Mouse (Mus musculus) stomach, embryonic 14.5 days (tissue): ENCODE data around the gene Mrpl12. TPM values are rescaled to one million over a fixed set of nuclear protein-coding genes. Genes with fewer than 3 reads are reported as not detected.

ENCODE experiments used
- ATAC-seq: fragments of 200-750 bp; cut with Nextera tagmentation; 2 replicates; pipeline ENCODE4 v1.8.0; 2017; ENCODE audit warnings: low read depth, moderate TSS enrichment; ENCODE audit not compliant: insufficient number of reproducible peaks, insufficient read depth, low FRiP score
- H3K27ac ChIP-seq: fragments of 300-500 bp; sonication (generic); 2 replicates; pipeline ENCODE4 v1.5.1; 2014; ENCODE audit warnings: mild to moderate bottlenecking, low read length, moderate library complexity, mixed read lengths
- H3K27me3 ChIP-seq: fragments of 300-500 bp; sonication (generic); 2 replicates; pipeline ENCODE4 v1.6.1; 2014; ENCODE audit warnings: low read length, control low read depth, mixed read lengths; ENCODE audit not compliant: control insufficient read depth, insufficient read depth
- H3K36me3 ChIP-seq: fragments of 300-500 bp; sonication (generic); 2 replicates; pipeline ENCODE4 v1.6.1; 2014; ENCODE audit warnings: mild to moderate bottlenecking, control low read depth, low read length, moderate library complexity, mixed read lengths; ENCODE audit not compliant: control insufficient read depth, insufficient read depth
- H3K4me1 ChIP-seq: fragments of 300-500 bp; sonication (generic); 2 replicates; pipeline ENCODE4 v1.6.1; 2014; ENCODE audit warnings: low read length, control low read depth, mixed read lengths; ENCODE audit not compliant: control insufficient read depth, insufficient read depth
- H3K4me2 ChIP-seq: fragments of 300-500 bp; sonication (generic); replicated peaks from 2 replicates; pipeline ENCODE4 v1.6.1; 2014; ENCODE audit warnings: low read depth, low read length, control low read depth
- H3K4me3 ChIP-seq: fragments of 300-500 bp; sonication (generic); 2 replicates; pipeline ENCODE4 v1.5.1; 2014; ENCODE audit warnings: low read depth, low read length, control low read depth
- H3K9ac ChIP-seq: fragments of 300-500 bp; sonication (generic); replicated peaks from 2 replicates; pipeline ENCODE4 v1.6.1; 2014; ENCODE audit warnings: low read depth, mild to moderate bottlenecking, control low read depth, low read length, moderate library complexity, mixed read lengths
- H3K9me3 ChIP-seq: fragments of 300-500 bp; sonication (generic); 2 replicates; pipeline ENCODE4 v1.6.1; 2016; ENCODE audit warnings: low read depth, low read length, control low read depth; ENCODE audit not compliant: control insufficient read depth
- WGBS: fragments of 180-500 bp; shearing (Covaris S2); extraction: QIAGEN DNeasy Blood & Tissue Kit; methylation state at CpG from one replicate; pipeline ENCODE4 v1.1.7; 2014; 5-methylcytosine and 5-hydroxymethylcytosine counted together
- polyA plus RNA-seq: library from polyadenylated mRNA; unstranded; fragments of >200 nt; fragmentation: Nextera tagmentation; extraction: Ambion mirVana; gene quantifications from 2 replicates; pipeline ENCODE4 v1.2.1, GENCODE M21; 2014

Gene Mrpl12
- polyA plus RNA-seq, 1 experiment from 2014 or later = 153 TPM

GRCm38 (mm10) chr11:120518027-120518426 lies 33.6 kb downstream of the Mrpl12 start:
- Histone ChIP-seq H3K27me3 (no peaks in the 10 kb centered on the region), H3K4me2 (no peak overlapping the region), H3K36me3 (no peaks in the 10 kb centered on the region), H3K9me3 (no peaks in the 10 kb centered on the region), H3K4me3 (no peak overlapping the region), H3K9ac (no peak overlapping the region), H3K27ac (no peak overlapping the region), H3K4me1 (0 out of 2 replicates have a peak, but pooled peaks cover 11% of the 10 kb centered on the region)
- WGBS = 62% methylated on average over 6 of the region's 6 CpGs
- no peak for ATAC-seq

GRCm38 (mm10) chr11:120518558-120518957 lies 34.1 kb downstream of the Mrpl12 start:
- no peaks in the 10 kb centered on the region for H3K27me3 ChIP-seq
- no peak overlapping the region for H3K4me2 ChIP-seq
- no peak; the same call in 1 of the 2 replicates for ATAC-seq
- H3K9me3 ChIP-seq = no peaks in the 10 kb centered on the region
- no peak overlapping the region for H3K27ac ChIP-seq
- 0 out of 2 replicates have a peak, but pooled peaks cover 11% of the 10 kb centered on the region for H3K4me1 ChIP-seq
- no peaks in the 10 kb centered on the region for H3K36me3 ChIP-seq
- no peak overlapping the region for H3K9ac ChIP-seq
- H3K4me3 ChIP-seq = no peak overlapping the region
- 51% methylated on average over 6 of the region's 6 CpGs for WGBS

DNA sequence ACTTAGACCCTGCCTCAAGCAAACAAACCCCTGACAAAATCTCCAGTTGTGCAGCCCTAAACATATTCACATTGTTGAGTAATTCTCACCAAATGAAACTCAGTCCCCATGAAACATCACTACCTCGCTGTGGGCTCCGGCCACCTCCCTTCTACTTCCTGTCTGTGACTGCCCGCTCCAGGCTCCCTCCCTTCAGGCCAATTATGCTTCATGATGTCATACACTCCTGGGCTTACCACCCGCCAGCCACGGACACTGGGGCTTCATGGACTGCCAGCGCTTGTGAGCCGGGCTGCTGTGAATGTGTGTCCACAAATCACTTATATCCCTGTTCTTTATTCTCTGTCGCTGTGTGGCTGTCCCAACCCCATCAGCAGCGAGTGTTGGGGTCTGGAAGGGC lies 35.3 kb downstream of the Mrpl12 start:
- ATAC-seq = peak; percentile 34; the same call in 1 of the 2 replicates
- H3K4me2 ChIP-seq = 0 out of 2 replicates have a peak overlapping the region, but pooled peaks have one; percentile 10
- H3K9ac ChIP-seq = no peak overlapping the region

DNA sequence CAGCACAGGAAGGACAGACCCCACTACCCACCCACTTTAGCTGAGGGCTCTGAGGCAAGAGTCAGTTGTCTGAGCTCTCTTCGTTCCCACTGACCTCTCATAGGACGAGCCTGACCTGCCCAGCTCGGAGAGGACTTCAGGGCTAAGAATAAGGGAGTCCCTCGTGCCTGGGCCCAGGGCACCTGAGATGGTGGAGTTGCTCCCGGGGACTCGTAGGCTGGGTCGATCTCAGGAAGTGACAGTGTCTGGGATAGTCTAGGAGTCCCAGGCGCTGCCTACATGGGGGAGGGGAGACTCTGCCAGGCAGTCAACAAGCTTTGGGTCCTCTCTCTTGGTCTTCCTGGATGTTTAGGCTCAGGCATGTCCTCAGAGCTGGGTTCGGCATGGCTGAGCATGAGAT lies 36.1 kb downstream of the Mrpl12 start:
- no peak overlapping the region for H3K4me2 ChIP-seq
- 69% methylated on average over 9 of the region's 9 CpGs for WGBS
- H3K9me3 ChIP-seq = no peaks in the 10 kb centered on the region
- 0 out of 2 replicates have a peak, but pooled peaks cover 11% of the 10 kb centered on the region for H3K4me1 ChIP-seq
- no peak overlapping the region for H3K9ac ChIP-seq
- no peak overlapping the region for H3K27ac ChIP-seq
- H3K4me3 ChIP-seq = no peak overlapping the region
- ATAC-seq = no peak
- H3K27me3 ChIP-seq = no peaks in the 10 kb centered on the region
- no peaks in the 10 kb centered on the region for H3K36me3 ChIP-seq

More for the DNA sequence above, 35.3 kb downstream of the Mrpl12 start:
- Histone ChIP-seq H3K4me1 (0 out of 2 replicates have a peak, but pooled peaks cover 11% of the 10 kb centered on the region), H3K36me3 (no peaks in the 10 kb centered on the region), H3K27me3 (no peaks in the 10 kb centered on the region), H3K4me3 (no peak overlapping the region), H3K9me3 (no peaks in the 10 kb centered on the region), H3K27ac (no peak overlapping the region)
- WGBS = 39% methylated on average over 9 of the region's 9 CpGs

- no peak overlapping the region for H3K4me3 ChIP-seq
- no peak overlapping the region for H3K9ac ChIP-seq
- H3K4me2 ChIP-seq = no peak overlapping the region
- peak overlapping the region; percentile 33; the same call in 1 of the 2 replicates for H3K27ac ChIP-seq
- ATAC-seq = no peak; the same call in 1 of the 2 replicates
- no peaks in the 10 kb centered on the region for H3K27me3 ChIP-seq
- H3K4me1 ChIP-seq = 0 out of 2 replicates have a peak, but pooled peaks cover 11% of the 10 kb centered on the region
- H3K36me3 ChIP-seq = no peaks in the 10 kb centered on the region
- H3K9me3 ChIP-seq = no peaks in the 10 kb centered on the region
- WGBS = 67% methylated on average over 5 of the region's 5 CpGs
These were observed 36.6 kb downstream of the Mrpl12 start for GRCm38 (mm10) chr11:120520967-120521540.

DNA sequence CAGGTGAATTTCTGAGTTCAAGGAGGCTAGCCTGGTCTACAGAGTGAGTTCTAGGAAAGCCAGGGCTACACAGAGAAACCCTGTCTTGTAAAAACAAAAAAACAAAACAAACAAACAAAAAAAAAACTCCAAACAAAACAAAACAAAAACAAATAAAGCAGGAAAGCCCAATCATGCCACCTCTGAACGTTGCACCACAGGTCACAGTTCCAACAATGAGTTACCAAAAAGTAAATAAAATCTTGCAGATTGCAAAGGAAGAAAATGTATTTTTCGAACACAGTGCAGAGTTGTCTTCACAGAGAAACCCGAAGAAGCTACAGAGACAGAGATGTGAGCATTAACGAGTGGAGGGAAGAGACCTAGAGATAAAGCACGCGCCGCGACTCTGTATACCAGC lies 38.2 kb downstream of the Mrpl12 start:
- Histone ChIP-seq H3K4me2 (no peak overlapping the region), H3K9ac (no peak overlapping the region), H3K36me3 (no peaks in the 10 kb centered on the region), H3K27ac (no peak overlapping the region), H3K4me3 (no peak overlapping the region), H3K27me3 (no peaks in the 10 kb centered on the region), H3K9me3 (no peaks in the 10 kb centered on the region), H3K4me1 (0 out of 2 replicates have a peak, but pooled peaks cover 11% of the 10 kb centered on the region)
- no peak for ATAC-seq
- 83% methylated on average over 8 of the region's 8 CpGs for WGBS

GRCm38 (mm10) chr11:120525959-120526358 lies 41.5 kb downstream of the Mrpl12 start:
- WGBS = 77% methylated on average over 2 of the region's 2 CpGs

DNA sequence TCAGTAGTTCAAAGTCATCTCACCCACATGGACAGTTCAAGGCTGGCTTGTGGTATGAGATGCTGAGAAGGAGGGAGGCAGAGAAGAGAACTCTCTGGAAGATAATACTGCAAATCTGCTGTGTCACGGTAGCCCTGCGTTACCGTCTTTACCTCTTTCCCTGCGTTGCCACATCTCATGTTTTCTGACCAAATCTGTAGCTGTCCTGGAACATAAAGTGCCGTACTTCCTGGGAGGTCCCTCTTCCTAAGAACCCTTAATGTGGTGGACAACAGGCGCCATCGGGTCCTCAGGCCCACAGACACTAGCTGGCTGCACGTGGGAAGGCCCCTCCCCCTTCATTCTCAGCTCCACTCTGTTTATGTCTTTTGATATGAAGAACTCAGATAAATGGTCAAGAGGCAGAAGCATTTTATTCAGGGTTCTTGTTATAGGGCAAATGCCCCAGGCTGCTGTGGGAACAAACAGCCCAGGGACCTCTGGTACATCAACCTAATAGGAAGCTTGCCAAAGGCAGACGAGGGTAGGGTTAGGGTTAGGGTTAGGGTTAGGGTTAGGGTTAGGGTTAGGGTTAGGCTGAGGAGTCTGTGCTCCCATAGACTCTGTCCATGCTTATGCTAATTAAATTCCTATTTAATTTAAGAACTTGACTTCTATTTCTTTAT lies 43.4 kb downstream of the Mrpl12 start:
- Histone ChIP-seq H3K27ac (no peak overlapping the region), H3K4me1 (peaks cover 10% of the 10 kb centered on the region; the same call in 1 of the 2 replicates), H3K4me3 (no peak overlapping the region), H3K4me2 (no peak overlapping the region), H3K9ac (no peak overlapping the region), H3K9me3 (no peaks in the 10 kb centered on the region), H3K27me3 (peaks cover 27% of the 10 kb centered on the region), H3K36me3 (no peaks in the 10 kb centered on the region)
- no peak for ATAC-seq
- WGBS = 58% methylated on average over 9 of the region's 9 CpGs

More at GRCm38 (mm10) chr11:120525959-120526358, 41.5 kb downstream of the Mrpl12 start:
- H3K4me2 ChIP-seq = no peak overlapping the region
- ATAC-seq = no peak
- H3K4me3 ChIP-seq = no peak overlapping the region
- no peak overlapping the region for H3K9ac ChIP-seq
- peaks cover 17% of the 10 kb centered on the region for H3K27me3 ChIP-seq
- no peaks in the 10 kb centered on the region for H3K9me3 ChIP-seq
- H3K4me1 ChIP-seq = peaks cover 12% of the 10 kb centered on the region; the same call in 1 of the 2 replicates
- no peak overlapping the region for H3K27ac ChIP-seq
- H3K36me3 ChIP-seq = no peaks in the 10 kb centered on the region
